Mouse (Mus musculus) heart, adult 8-10 months (tissue): Measurements from ENCODE around the gene Rnf214. TPM values are rescaled to one million over a fixed set of nuclear protein-coding genes. Genes with fewer than 3 reads are reported as not detected.

ENCODE experiments used
- DNase-seq: peaks from one replicate; pipeline ENCODE4 v3.0.0; 2022; ENCODE audit warnings: low spot score
- microRNA-seq: library from miRNA; unstranded; fragments of <30 nt; microRNA quantifications from one replicate; pipeline ENCODE4 v1.2.0, GENCODE M21; 2022
- total RNA-seq, 4 experiments: library from RNA; stranded (reverse); gene quantifications; 2 replicates each; pipeline ENCODE4 v1.2.4; 2022

The Rnf214 gene
- total RNA-seq, 4 experiments from 2014 or later: 32.6 to 36.7 (median 34.0) TPM

GRCm38 (mm10) chr9:45815113-45815512 is 91.6 kb downstream of the Rnf214 start:
- DNase-seq: no peak

Small RNAs within 50 kb of the gene (microRNA-seq; reads per million reads assigned to microRNA genes)
- gene Mir7087: not detected

Other genes with a start within 250 kb of the Rnf214 start
- 1 to 10 TPM; 6.8 to 8.6 (median 7.7) TPM for gene Cep164, start 78.2 kb downstream of the Rnf214 start, total RNA-seq
- gene Bace1, start 68.3 kb downstream of the Rnf214 start, total RNA-seq: 10 to 100 TPM; 21.2 to 35.3 (median 27.2) TPM
- 10 to 100 TPM; 12.9 to 15.7 (median 14.6) TPM for gene Pcsk7, start 414 bp downstream of the Rnf214 start, total RNA-seq
- gene Tagln, start 29.1 kb upstream of the Rnf214 start, total RNA-seq: 10 to 100 TPM; 33.4 to 69.1 (median 50.0) TPM
- 10 to 100 TPM; 62.1 to 77.4 (median 69.0) TPM for gene Sidt2, start 48.3 kb upstream of the Rnf214 start, total RNA-seq
- gene Pafah1b2, start 105.8 kb upstream of the Rnf214 start, total RNA-seq: 10 to 100 TPM; 44.4 to 54.1 (median 49.2) TPM
- gene Sik3, start 105.9 kb upstream of the Rnf214 start, total RNA-seq: 10 to 100 TPM; 62.0 to 81.1 (median 73.3) TPM